Mouse (Mus musculus) heart, embryonic 13.5 days (tissue): Measurements from ENCODE around the gene Dpep3. TPM values are rescaled to one million over a fixed set of nuclear protein-coding genes. Genes with fewer than 3 reads are reported as not detected.

Experiments used
- ATAC-seq: fragments of 200-750 bp; cut with Nextera tagmentation; 2 replicates; pipeline ENCODE4 v1.8.0; 2017; ENCODE audit warnings: moderate TSS enrichment; ENCODE audit not compliant: insufficient number of reproducible peaks, low FRiP score, low TSS enrichment; ENCODE audit errors: extremely low read depth
- H3K27ac ChIP-seq: fragments of 300-500 bp; sonication (generic); replicated peaks from 2 replicates; pipeline ENCODE4 v1.5.1; 2015; ENCODE audit warnings: moderate library complexity, mild to moderate bottlenecking, inconsistent platforms
- H3K27me3 ChIP-seq: fragments of 300-500 bp; sonication (generic); replicated peaks from 2 replicates; pipeline ENCODE4 v1.6.1; 2015; ENCODE audit warnings: mild to moderate bottlenecking, inconsistent platforms
- H3K36me3 ChIP-seq: fragments of 300-500 bp; sonication (generic); 2 replicates; pipeline ENCODE4 v1.6.1; 2015; ENCODE audit warnings: mild to moderate bottlenecking, inconsistent platforms
- H3K4me1 ChIP-seq: fragments of 300-500 bp; sonication (generic); 2 replicates; pipeline ENCODE4 v1.6.1; 2015; ENCODE audit warnings: inconsistent platforms
- H3K4me2 ChIP-seq: fragments of 300-500 bp; sonication (generic); 2 replicates; pipeline ENCODE4 v1.6.1; 2015; ENCODE audit warnings: inconsistent platforms, mild to moderate bottlenecking, moderate library complexity
- H3K4me3 ChIP-seq: fragments of 300-500 bp; sonication (generic); 2 replicates; pipeline ENCODE4 v1.5.1; 2015; ENCODE audit warnings: moderate library complexity, mild to moderate bottlenecking, inconsistent platforms
- H3K9ac ChIP-seq: fragments of 300-500 bp; sonication (generic); 2 replicates; pipeline ENCODE4 v1.6.1; 2015; ENCODE audit warnings: inconsistent platforms, mild to moderate bottlenecking, moderate library complexity
- H3K9me3 ChIP-seq: fragments of 300-500 bp; sonication (generic); 2 replicates; pipeline ENCODE4 v1.6.1; 2016; ENCODE audit warnings: inconsistent platforms
- WGBS: fragments of 180-500 bp; shearing (Covaris S2); methylation state at CpG from one replicate; pipeline ENCODE4 v1.1.7; 2015; ENCODE audit warnings: mixed read lengths; 5-methylcytosine and 5-hydroxymethylcytosine counted together
- microRNA-seq: library from miRNA; unstranded; fragments of <30 nt; microRNA quantifications from one replicate; pipeline ENCODE4, GENCODE M21; 2016
- polyA plus RNA-seq: library from polyadenylated mRNA; unstranded; fragments of >200 nt; fragmentation: Nextera tagmentation; extraction: Ambion mirVana; gene quantifications from 2 replicates; pipeline ENCODE4 v1.2.1, GENCODE M21; 2015

Gene Dpep3
- polyA plus RNA-seq, 1 experiment from 2014 or later: not detected

DNA sequence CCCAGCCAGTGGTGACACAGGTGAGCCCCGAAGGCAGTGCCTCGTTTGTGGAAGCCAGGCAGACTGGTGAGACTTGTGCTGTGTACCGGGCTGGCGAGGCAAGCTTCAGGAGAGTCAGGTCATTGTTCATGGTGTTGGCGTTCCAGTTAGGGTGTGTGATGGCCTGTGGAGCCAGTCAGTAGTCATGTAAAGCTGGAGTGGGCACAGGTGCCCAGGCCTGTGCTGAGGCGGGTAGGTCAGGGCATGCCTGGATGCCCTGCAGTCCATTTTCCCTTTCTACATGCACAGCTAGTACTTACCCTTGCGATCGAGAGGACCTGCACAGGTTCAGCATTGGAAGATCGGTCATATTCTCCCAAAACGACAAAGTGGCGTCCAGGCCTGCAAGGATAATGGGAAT lies 46.7 kb downstream of the Dpep3 start:
- Histone ChIP-seq H3K36me3 (peaks cover 35% of the 10 kb centered on the region), H3K4me2 (no peak overlapping the region), H3K4me3 (no peak overlapping the region), H3K4me1 (peaks cover 14% of the 10 kb centered on the region), H3K27me3 (no peaks in the 10 kb centered on the region), H3K9me3 (no peaks in the 10 kb centered on the region), H3K9ac (no peak overlapping the region), H3K27ac (no peak overlapping the region)
- no peak for ATAC-seq
- 83% methylated on average over 11 of the region's 11 CpGs for WGBS

DNA sequence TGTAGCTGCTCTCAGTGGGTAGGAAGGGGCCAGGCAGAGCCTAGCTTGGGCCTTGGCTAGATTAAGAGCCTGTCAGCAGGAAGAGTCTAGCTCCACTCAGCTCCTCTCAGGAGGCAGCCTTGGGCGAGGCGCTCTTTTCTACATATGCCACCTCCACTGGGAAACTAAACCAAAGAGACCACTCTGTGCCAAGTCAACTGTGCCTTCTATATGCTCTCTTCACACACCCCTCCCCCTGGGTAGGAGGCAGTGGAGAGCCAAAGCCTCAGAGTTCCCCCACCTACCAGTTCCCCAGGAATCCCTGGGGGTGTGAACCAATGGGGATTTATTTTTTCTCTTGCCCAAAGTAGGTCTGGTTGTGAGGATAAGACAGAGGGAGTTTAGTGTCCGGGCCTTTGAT lies 48.0 kb downstream of the Dpep3 start:
- H3K4me1 ChIP-seq: peaks cover 9% of the 10 kb centered on the region
- H3K9me3 ChIP-seq: no peaks in the 10 kb centered on the region
- H3K27me3 ChIP-seq: no peaks in the 10 kb centered on the region
- WGBS: 89% methylated on average over 3 of the region's 3 CpGs
- H3K9ac ChIP-seq: no peak overlapping the region
- H3K4me3 ChIP-seq: no peak overlapping the region
- peaks cover 40% of the 10 kb centered on the region for H3K36me3 ChIP-seq
- ATAC-seq: no peak
- H3K4me2 ChIP-seq: no peak overlapping the region
- H3K27ac ChIP-seq: no peak overlapping the region

DNA sequence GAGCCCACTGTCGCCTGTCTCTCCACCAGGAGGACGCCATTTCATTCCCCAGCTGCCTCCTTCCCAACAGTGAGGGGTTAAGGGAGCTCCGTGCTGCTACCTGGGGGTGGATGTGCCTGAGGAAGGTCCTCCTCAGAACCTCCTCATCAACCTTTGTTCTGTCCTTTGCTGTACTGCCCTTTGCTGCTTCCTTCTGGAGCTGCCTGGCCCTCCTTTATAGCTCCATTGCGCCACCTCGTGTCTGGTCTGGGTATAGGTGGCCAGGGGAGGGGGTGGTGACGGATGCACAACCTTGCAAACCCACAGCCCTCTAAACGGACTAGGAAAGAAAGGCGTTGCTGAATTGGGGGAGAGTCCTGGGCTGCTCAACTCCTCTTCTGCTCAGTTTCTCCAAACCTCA lies 48.6 kb downstream of the Dpep3 start:
- Histone ChIP-seq H3K27me3 (no peaks in the 10 kb centered on the region), H3K9me3 (no peaks in the 10 kb centered on the region), H3K27ac (no peak overlapping the region), H3K4me1 (peaks cover 3% of the 10 kb centered on the region), H3K4me2 (no peak overlapping the region), H3K36me3 (peaks cover 40% of the 10 kb centered on the region), H3K9ac (peak overlapping the region; percentile 54), H3K4me3 (no peak overlapping the region)
- no peak for ATAC-seq
- WGBS: 17% methylated on average over 8 of the region's 8 CpGs

DNA sequence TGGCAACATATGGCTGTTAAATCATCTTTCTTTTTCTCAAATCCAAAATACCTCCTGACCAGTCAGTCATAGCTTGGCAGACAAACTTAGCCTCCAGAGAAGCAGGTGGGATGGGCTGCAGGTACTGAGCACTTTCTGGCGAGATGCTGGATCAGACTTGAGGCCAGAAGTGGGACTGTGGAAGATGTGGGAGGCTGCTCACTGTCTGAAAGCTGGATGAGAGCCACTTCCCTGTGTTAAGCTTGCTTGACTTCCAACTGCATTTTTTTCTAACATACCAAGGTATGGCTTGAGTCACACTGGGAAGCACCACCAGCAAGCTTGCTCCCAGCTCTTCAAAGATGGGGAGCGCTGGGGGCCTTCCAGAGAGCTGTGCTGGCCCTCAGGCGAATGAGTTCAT lies 54.1 kb downstream of the Dpep3 start:
- H3K27ac ChIP-seq: no peak overlapping the region
- H3K9ac ChIP-seq: no peak overlapping the region
- no peaks in the 10 kb centered on the region for H3K9me3 ChIP-seq
- peaks cover 34% of the 10 kb centered on the region for H3K36me3 ChIP-seq
- no peak overlapping the region for H3K4me3 ChIP-seq
- no peak overlapping the region for H3K4me2 ChIP-seq
- no peaks in the 10 kb centered on the region for H3K27me3 ChIP-seq
- H3K4me1 ChIP-seq: peaks cover 11% of the 10 kb centered on the region
- ATAC-seq: no peak
- 70% methylated on average over 3 of the region's 3 CpGs for WGBS

Small RNA genes within 50 kb of the gene (microRNA-seq; reads per million reads assigned to microRNA genes)
- not detected for gene Mir7074

Other genes with a start within 250 kb of the Dpep3 start
- 9.6 and 12.1 TPM in 2 replicates for gene Gfod2, start 220.8 kb downstream of the Dpep3 start, polyA plus RNA-seq
- 9.2 and 9.8 TPM in 2 replicates for gene Ranbp10, start 152.1 kb downstream of the Dpep3 start, polyA plus RNA-seq
- gene Tsnaxip1, start 151.7 kb downstream of the Dpep3 start, polyA plus RNA-seq: 0.19 TPM in 1 of 2 replicates, not detected in the other
- 37.1 and 40.5 TPM in 2 replicates for gene Cenpt, start 126.2 kb downstream of the Dpep3 start, polyA plus RNA-seq
- 44.8 and 47.1 TPM in 2 replicates for gene Thap11, start 124.3 kb downstream of the Dpep3 start, polyA plus RNA-seq
- gene Nutf2, start 118.8 kb downstream of the Dpep3 start, polyA plus RNA-seq: 177 and 212 TPM in 2 replicates
- 28.9 and 30.6 TPM in 2 replicates for gene Edc4, start 98.5 kb downstream of the Dpep3 start, polyA plus RNA-seq
- 0.52 and 0.88 TPM in 2 replicates for gene Nrn1l, start 85.9 kb downstream of the Dpep3 start, polyA plus RNA-seq
- 23.6 and 24.6 TPM in 2 replicates for gene Pskh1, start 79.0 kb downstream of the Dpep3 start, polyA plus RNA-seq
- gene Ctrl, start 45.6 kb downstream of the Dpep3 start, polyA plus RNA-seq: 0.74 and 1.1 TPM in 2 replicates
- 51.9 and 61.3 TPM in 2 replicates for gene Psmb10, start 41.0 kb downstream of the Dpep3 start, polyA plus RNA-seq
- 1.5 and 3.0 TPM in 2 replicates for gene Lcat, start 36.0 kb downstream of the Dpep3 start, polyA plus RNA-seq
- 37.7 and 39.4 TPM in 2 replicates for gene Slc12a4, start 13.3 kb downstream of the Dpep3 start, polyA plus RNA-seq
- gene Dus2, start 11.9 kb upstream of the Dpep3 start, polyA plus RNA-seq: 16.4 and 16.7 TPM in 2 replicates
- gene Dpep2nb, start 26.5 kb upstream of the Dpep3 start, polyA plus RNA-seq: 0.22 and 0.35 TPM in 2 replicates
- 12.2 and 12.5 TPM in 2 replicates for gene Ddx28, start 32.5 kb upstream of the Dpep3 start, polyA plus RNA-seq
- 3.4 and 4.5 TPM in 2 replicates for gene Nfatc3, start 79.4 kb upstream of the Dpep3 start, polyA plus RNA-seq
- gene Esrp2, start 157.5 kb upstream of the Dpep3 start, polyA plus RNA-seq: 1.7 and 2.4 TPM in 2 replicates
- 8.4 and 9.5 TPM in 2 replicates for gene Pla2g15, start 171.0 kb upstream of the Dpep3 start, polyA plus RNA-seq
- gene Slc7a6, start 189.4 kb upstream of the Dpep3 start, polyA plus RNA-seq: 31.9 and 37.6 TPM in 2 replicates
- 20.2 and 22.7 TPM in 2 replicates for gene Slc7a6os, start 231.5 kb upstream of the Dpep3 start, polyA plus RNA-seq
- 35.7 and 36.6 TPM in 2 replicates for gene Prmt7, start 231.5 kb upstream of the Dpep3 start, polyA plus RNA-seq